Mouse (Mus musculus): ENCODE measurements at regions not wholly inside any gene's neighbourhood (a gene's known extent, or its start where the extent isn't known, plus 50 kb on each side); places are given as distances from the start of the nearest gene placed in this dataset.

- TF ChIP-seq CTCF (IDR thresholded peaks at IDR 0.05; ENCODE audit: low read depth) (no peak), EP300 (IDR thresholded peaks at IDR 0.05; ENCODE audit: low read depth) (no peak)
Observed at GRCm38 (mm10) chr9:113160011-113160410, 548.0 kb downstream of the Pdcd6ip start.

Measured in liver, postnatal 0 days (tissue).